Mouse (Mus musculus) kidney, embryonic 14.5 days (tissue): ENCODE measurements around the gene Med13l. TPM values are rescaled to one million over a fixed set of nuclear protein-coding genes. Genes with fewer than 3 reads are reported as not detected.

Experiments
- ATAC-seq: fragments of 200-750 bp; cut with Nextera tagmentation; 2 replicates; pipeline ENCODE4 v1.8.0; 2017; ENCODE audit warnings: moderate number of reproducible peaks, mild to moderate bottlenecking, moderate TSS enrichment, moderate library complexity; ENCODE audit not compliant: low FRiP score, low TSS enrichment
- H3K27ac ChIP-seq: fragments of 300-500 bp; sonication (generic); 2 replicates; pipeline ENCODE4 v1.5.1; 2014; ENCODE audit warnings: low read depth, mild to moderate bottlenecking, low read length, moderate library complexity, mixed read lengths
- H3K27me3 ChIP-seq: fragments of 300-500 bp; sonication (generic); 2 replicates; pipeline ENCODE4 v1.6.1; 2014; ENCODE audit warnings: mild to moderate bottlenecking, low read length; ENCODE audit not compliant: control insufficient read depth, insufficient read depth
- H3K36me3 ChIP-seq: fragments of 300-500 bp; sonication (generic); 2 replicates; pipeline ENCODE4 v1.6.1; 2014; ENCODE audit warnings: low read length, mixed read lengths; ENCODE audit not compliant: control insufficient read depth, insufficient read depth
- H3K4me1 ChIP-seq: fragments of 300-500 bp; sonication (generic); 2 replicates; pipeline ENCODE4 v1.6.1; 2014; ENCODE audit warnings: low read length, mixed read lengths; ENCODE audit not compliant: control insufficient read depth, insufficient read depth
- H3K4me2 ChIP-seq: fragments of 300-500 bp; sonication (generic); replicated peaks from 2 replicates; pipeline ENCODE4 v1.6.1; 2014; ENCODE audit warnings: low read depth, mild to moderate bottlenecking, low read length
- H3K4me3 ChIP-seq: fragments of 300-500 bp; sonication (generic); 2 replicates; pipeline ENCODE4 v1.5.1; 2014; ENCODE audit warnings: mild to moderate bottlenecking, low read length
- H3K9ac ChIP-seq: fragments of 300-500 bp; sonication (generic); 2 replicates; pipeline ENCODE4 v1.6.1; 2014; ENCODE audit warnings: low read depth, mild to moderate bottlenecking, low read length, moderate library complexity
- H3K9me3 ChIP-seq: fragments of 300-500 bp; sonication (generic); 2 replicates; pipeline ENCODE4 v1.6.1; 2016; ENCODE audit warnings: low read length; ENCODE audit not compliant: control insufficient read depth
- WGBS: fragments of 180-500 bp; shearing (Covaris S2); extraction: QIAGEN DNeasy Blood & Tissue Kit; methylation state at CpG from one replicate; pipeline ENCODE4 v1.1.7; 2014; 5-methylcytosine and 5-hydroxymethylcytosine counted together
- polyA plus RNA-seq: library from polyadenylated mRNA; unstranded; fragments of >200 nt; fragmentation: Nextera tagmentation; extraction: Ambion mirVana; gene quantifications from 2 replicates; pipeline ENCODE4 v1.2.1, GENCODE M21; 2014

Med13l gene
- polyA plus RNA-seq, 1 experiment from 2014 or later, result 12.1 TPM

DNA sequence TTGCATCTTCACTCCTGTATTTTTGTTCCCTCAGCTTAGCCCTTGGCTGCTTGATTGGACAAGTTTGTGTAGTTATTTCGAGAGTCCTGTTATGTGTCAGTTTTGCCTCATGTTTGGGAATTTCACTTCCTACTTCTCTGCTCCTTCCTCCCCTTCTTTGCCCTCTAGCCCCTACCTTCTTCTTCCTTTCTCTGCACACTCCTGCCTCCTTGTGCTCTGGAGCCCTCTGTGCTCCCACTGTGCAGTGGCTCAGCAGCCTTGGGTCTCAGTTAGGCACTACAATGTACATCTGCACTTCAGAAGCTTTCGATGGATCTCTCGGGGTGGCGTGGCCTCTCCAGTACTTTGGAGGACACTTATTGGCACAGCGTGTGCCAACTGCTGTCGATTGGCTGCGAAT, 14.5 kb downstream of the Med13l start:
- no peak overlapping the region for H3K4me3 ChIP-seq
- peaks cover 19% of the 10 kb centered on the region for H3K4me1 ChIP-seq
- no peak overlapping the region for H3K9ac ChIP-seq
- no peak for ATAC-seq
- H3K27ac ChIP-seq, result no peak overlapping the region
- H3K27me3 ChIP-seq, result no peaks in the 10 kb centered on the region
- no peaks in the 10 kb centered on the region for H3K9me3 ChIP-seq
- WGBS, result 72% methylated on average over 7 of the region's 7 CpGs
- H3K36me3 ChIP-seq, result no peaks in the 10 kb centered on the region
- no peak overlapping the region for H3K4me2 ChIP-seq

DNA sequence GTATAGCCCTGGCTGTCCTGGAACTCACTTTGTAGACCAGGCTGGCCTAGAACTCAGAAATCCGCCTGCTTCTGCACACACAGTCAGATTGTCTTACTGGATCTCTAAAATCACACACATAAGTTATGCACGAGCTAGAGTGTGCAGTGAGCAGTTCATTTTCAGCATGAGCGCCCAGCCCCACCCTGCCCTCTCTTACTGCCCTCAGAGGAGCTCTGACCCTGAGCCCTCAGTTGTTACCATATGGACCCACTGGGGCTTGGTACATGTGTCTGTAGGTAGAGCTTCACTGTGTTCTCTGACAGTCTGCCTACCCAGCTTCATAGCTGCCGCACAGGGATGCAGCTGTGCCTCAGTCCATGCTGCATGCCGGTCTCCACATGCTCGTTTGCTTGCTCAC, 15.4 kb downstream of the Med13l start:
- 55% methylated on average over 6 of the region's 6 CpGs for WGBS
- no peaks in the 10 kb centered on the region for H3K9me3 ChIP-seq
- H3K27ac ChIP-seq, result no peak overlapping the region
- H3K4me1 ChIP-seq, result peaks cover 15% of the 10 kb centered on the region
- H3K36me3 ChIP-seq, result no peaks in the 10 kb centered on the region
- no peak overlapping the region for H3K4me3 ChIP-seq
- H3K27me3 ChIP-seq, result no peaks in the 10 kb centered on the region
- no peak overlapping the region for H3K9ac ChIP-seq
- no peak overlapping the region for H3K4me2 ChIP-seq
- peak; percentile 59; the same call in 1 of the 2 replicates for ATAC-seq

DNA sequence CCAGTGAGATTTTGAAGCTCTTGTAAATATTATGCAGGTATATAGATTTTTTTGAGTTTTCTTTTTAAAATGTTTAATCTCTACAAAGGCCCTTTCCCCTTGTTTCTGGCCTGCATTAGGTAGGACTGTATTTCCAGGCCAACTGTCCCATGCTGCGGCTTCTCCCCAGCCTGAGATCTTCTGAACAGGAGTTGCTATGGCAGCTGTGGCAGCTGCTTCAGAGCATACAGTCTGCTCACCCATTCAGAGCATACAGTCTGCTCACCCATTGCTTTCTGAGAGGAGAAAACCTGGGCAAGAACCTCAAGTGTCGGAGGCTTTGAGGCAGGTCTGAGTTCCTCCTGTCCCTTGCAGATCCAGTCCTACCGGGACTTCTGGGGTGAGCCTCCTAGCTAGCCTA, 16.3 kb downstream of the Med13l start:
- no peak for ATAC-seq
- Histone ChIP-seq H3K4me2 (no peak overlapping the region), H3K36me3 (no peaks in the 10 kb centered on the region), H3K9me3 (no peaks in the 10 kb centered on the region), H3K4me3 (no peak overlapping the region), H3K27me3 (no peaks in the 10 kb centered on the region), H3K4me1 (peaks cover 11% of the 10 kb centered on the region; the same call in 1 of the 2 replicates), H3K27ac (no peak overlapping the region), H3K9ac (no peak overlapping the region)
- WGBS, result 56% methylated on average over 3 of the region's 3 CpGs

DNA sequence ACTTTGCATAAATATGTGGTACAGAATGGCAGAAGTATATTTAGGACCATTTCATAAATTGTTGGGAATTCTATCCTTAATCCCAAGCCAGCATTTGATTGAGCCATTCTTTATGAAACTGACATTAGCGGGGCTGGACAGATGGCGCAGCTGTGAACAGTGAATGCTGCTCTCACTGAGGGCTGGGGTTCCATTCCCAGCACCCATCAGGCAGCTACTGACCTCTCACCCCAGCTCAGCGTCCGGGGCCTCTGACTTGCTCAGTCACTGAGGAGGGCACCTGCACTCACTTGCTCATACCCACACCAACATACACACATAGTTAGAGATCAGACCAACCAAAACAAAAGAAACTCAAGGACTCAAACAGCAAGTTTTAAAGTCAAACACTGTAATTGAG, 24.9 kb downstream of the Med13l start:
- no peak overlapping the region for H3K27ac ChIP-seq
- no peaks in the 10 kb centered on the region for H3K27me3 ChIP-seq
- no peak overlapping the region for H3K4me3 ChIP-seq
- WGBS, result 70% methylated on average over 4 of the region's 4 CpGs
- ATAC-seq, result no peak
- no peaks in the 10 kb centered on the region for H3K9me3 ChIP-seq
- H3K4me2 ChIP-seq, result no peak overlapping the region
- no peaks in the 10 kb centered on the region for H3K36me3 ChIP-seq
- peaks cover 38% of the 10 kb centered on the region for H3K4me1 ChIP-seq
- H3K9ac ChIP-seq, result no peak overlapping the region

DNA sequence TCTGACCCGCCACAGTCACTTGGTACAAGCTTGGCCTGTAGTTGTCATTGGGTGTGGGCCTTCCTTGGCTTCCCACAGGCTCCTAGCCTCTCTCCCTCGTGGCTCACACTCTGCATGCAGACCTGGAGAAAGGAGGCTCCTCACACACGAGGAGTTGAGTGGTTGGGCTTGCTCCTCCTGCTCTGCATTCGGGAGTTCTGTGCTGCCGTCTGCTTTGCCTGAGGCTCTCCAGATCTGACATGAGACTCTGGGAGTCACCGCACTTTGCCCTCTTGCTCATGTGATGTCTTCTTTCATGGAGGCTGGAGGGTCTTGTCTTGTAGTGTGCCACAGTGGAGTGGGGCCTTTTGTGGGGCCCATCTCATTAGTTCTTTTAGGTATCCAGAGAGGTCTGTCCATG, 26.1 kb downstream of the Med13l start:
- Histone ChIP-seq H3K9me3 (no peaks in the 10 kb centered on the region), H3K27me3 (no peaks in the 10 kb centered on the region), H3K36me3 (no peaks in the 10 kb centered on the region), H3K4me1 (peaks cover 49% of the 10 kb centered on the region), H3K4me3 (no peak overlapping the region), H3K4me2 (no peak overlapping the region), H3K27ac (no peak overlapping the region), H3K9ac (no peak overlapping the region)
- WGBS, result 38% methylated on average over 6 of the region's 6 CpGs
- ATAC-seq, result no peak

DNA sequence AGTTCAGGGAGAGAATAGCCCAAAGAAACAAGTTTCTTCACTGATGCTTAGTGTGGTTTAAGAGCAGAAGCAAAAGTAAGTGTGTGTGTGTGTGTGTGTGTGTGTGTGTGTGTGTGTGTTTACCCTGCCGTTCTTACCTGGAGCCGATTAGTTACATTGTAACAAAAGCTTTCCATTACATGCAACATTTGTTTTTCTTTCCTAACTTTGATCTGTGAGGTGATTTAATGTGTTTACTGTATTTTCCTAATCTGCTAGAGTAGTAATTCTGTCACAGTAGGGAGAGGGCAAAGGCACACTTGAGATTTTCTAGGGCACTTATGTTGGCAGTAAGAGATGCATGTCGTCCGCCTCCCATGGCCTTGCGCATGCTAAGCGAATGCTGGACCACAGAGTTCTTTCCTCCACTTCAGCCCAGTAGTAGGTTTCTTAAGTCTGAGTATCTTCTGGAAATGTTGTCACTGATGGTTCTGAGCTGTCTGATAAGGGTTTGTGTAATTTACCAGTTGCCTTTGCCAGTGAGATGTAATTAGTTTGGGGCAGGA, 28.0 kb downstream of the Med13l start:
- Histone ChIP-seq H3K4me1 (peaks cover 54% of the 10 kb centered on the region), H3K27me3 (no peaks in the 10 kb centered on the region), H3K9me3 (no peaks in the 10 kb centered on the region), H3K4me3 (no peak overlapping the region), H3K4me2 (no peak overlapping the region), H3K9ac (no peak overlapping the region), H3K36me3 (no peaks in the 10 kb centered on the region), H3K27ac (no peak overlapping the region)
- no peak for ATAC-seq
- 33% methylated on average over 6 of the region's 6 CpGs for WGBS

DNA sequence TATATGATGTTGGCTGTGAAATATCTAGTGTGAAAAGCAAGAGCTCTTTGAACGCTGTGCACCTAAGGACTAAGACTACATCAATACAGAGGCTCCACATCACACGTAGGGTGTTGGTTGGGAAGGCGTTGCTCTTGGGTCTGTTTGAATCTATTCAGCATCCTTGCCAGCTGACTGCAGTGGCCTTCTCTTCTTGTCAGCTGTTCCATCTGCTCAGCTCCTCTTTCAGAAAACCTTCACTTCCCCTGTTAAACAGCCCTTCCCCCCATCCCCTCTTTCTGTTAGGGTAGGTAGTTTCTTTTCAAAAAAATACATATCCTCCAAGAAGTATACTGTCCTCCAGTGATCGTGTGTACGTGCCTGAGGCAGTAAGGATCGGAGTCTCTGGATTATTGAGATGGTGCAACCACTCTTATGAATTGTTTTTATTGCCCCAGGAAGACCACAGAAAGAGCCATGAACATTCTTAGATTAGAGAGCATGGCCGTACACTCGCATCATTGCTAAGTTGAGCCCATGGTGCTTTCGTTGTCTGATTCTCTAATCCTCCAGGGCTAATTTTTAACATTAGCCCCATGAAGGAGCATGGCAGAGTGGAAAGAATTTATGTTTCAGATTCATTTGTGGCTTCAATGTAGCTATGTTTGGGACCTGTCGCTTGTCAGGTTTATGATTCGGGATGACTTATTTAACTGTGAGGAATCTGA, 28.9 kb downstream of the Med13l start:
- whole genome bisulfite sequencing, result 75% methylated on average over 11 of the region's 11 CpGs

DNA sequence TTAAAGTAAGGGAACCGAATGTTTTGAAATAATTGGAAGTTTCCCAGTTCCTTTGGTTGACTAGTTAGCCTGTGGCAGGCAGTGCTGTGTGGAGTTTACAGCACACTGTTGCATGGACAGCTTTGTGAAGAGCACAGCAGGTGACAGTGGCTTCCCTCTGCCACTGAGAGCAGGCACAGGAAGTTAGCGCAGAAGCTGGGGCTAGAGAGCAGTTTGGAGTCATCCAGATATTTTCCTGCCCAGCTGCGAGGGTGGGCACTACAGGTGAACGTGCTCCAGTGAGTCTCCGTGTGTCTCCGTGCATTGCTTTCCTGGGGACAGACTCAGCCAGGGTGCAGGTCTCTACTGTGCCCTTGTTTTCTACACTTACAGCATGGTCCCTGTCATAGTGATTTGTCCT, 30.4 kb downstream of the Med13l start:
- Histone ChIP-seq H3K9me3 (no peaks in the 10 kb centered on the region), H3K4me2 (no peak overlapping the region), H3K36me3 (no peaks in the 10 kb centered on the region), H3K27ac (no peak overlapping the region), H3K9ac (no peak overlapping the region), H3K4me3 (no peak overlapping the region), H3K4me1 (peaks cover 50% of the 10 kb centered on the region), H3K27me3 (no peaks in the 10 kb centered on the region)
- WGBS, result 40% methylated on average over 6 of the region's 6 CpGs
- no peak for ATAC-seq

More for the DNA sequence above, 28.9 kb downstream of the Med13l start:
- no peak overlapping the region for H3K4me2 ChIP-seq
- H3K9me3 ChIP-seq, result no peaks in the 10 kb centered on the region
- H3K36me3 ChIP-seq, result no peaks in the 10 kb centered on the region
- ATAC-seq, result no peak
- H3K4me3 ChIP-seq, result no peak overlapping the region
- no peak overlapping the region for H3K9ac ChIP-seq
- no peak overlapping the region for H3K27ac ChIP-seq
- no peaks in the 10 kb centered on the region for H3K27me3 ChIP-seq
- peaks cover 54% of the 10 kb centered on the region for H3K4me1 ChIP-seq

DNA sequence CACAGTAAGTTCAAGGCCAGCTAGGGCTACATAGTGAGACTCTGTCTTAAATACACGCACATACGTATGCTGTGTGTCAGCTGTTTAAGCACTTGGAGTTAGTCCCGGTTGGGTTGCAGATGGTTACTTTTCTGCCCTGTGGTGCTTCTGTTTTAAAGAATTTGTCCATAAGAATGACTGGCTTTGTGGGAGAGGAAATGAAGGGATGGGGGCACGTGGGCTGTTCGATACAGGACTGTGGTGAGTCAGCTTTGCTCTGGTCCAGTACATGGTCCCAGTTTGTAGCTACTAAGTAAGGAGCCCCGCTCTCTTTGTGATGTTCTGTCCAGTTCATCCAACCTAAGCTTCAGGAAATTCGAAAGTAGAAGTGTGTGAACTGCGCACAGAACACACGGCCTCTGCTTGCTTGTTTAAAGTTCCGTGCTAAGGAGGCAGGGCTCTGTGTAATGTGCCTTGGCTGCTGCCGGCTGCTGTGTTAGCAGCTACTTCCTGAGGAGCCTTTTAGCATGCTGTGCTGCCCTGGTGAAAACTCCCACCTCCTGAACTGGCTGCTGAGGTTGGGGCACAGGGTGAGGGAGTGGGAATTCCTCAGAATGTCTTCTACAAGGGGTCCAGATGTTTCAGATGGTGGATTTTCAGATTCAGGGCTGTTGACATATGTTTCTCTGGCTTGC, 31.5 kb downstream of the Med13l start:
- Histone ChIP-seq H3K4me1 (peaks cover 46% of the 10 kb centered on the region), H3K9ac (no peak overlapping the region), H3K36me3 (no peaks in the 10 kb centered on the region), H3K27me3 (no peaks in the 10 kb centered on the region), H3K4me3 (no peak overlapping the region), H3K4me2 (peak overlapping the region; percentile 20; the same call in 1 of the 2 replicates), H3K27ac (no peak overlapping the region), H3K9me3 (no peaks in the 10 kb centered on the region)
- peak; percentile 69 for ATAC-seq
- 27% methylated on average over 11 of the region's 11 CpGs for WGBS
